Mouse (Mus musculus): ENCODE measurements around the gene Ttll9.

Gene Ttll9

GRCm38 (mm10) chr2:152962091-152962793, at the start of gene Ttll9:
Gene Ttll9 (plus strand): TSS chr2:152962485.
- peak; percentile 85 for DNase-seq (ENCODE audit: extremely low spot score)

- no peak for DNase-seq (ENCODE audit: extremely low spot score)
Observed at GRCm38 (mm10) chr2:152913471-152913870, 48.8 kb upstream of the Ttll9 start.

GRCm38 (mm10) chr2:152914310-152915120, 47.8 kb upstream of the Ttll9 start:
- peak; percentile 83 for DNase-seq (ENCODE audit: extremely low spot score)

GRCm38 (mm10) chr2:152915453-152915852, 46.8 kb upstream of the Ttll9 start:
- DNase-seq (ENCODE audit: extremely low spot score), result no peak

GRCm38 (mm10) chr2:152916111-152916510, 46.2 kb upstream of the Ttll9 start:
- DNase-seq (ENCODE audit: extremely low spot score), result no peak

GRCm38 (mm10) chr2:152917671-152918070, 44.6 kb upstream of the Ttll9 start:
- no peak for DNase-seq (ENCODE audit: extremely low spot score)

GRCm38 (mm10) chr2:152922376-152922775, 39.9 kb upstream of the Ttll9 start:
- DNase-seq (ENCODE audit: extremely low spot score), result no peak

- no peak for DNase-seq (ENCODE audit: extremely low spot score)
Observed at GRCm38 (mm10) chr2:152923621-152924020, 38.7 kb upstream of the Ttll9 start.

GRCm38 (mm10) chr2:152924128-152924527, 38.2 kb upstream of the Ttll9 start:
- DNase-seq (ENCODE audit: extremely low spot score), result no peak

GRCm38 (mm10) chr2:152924543-152924942, 37.7 kb upstream of the Ttll9 start:
- no peak for DNase-seq (ENCODE audit: extremely low spot score)

- peak; percentile 77 for DNase-seq (ENCODE audit: extremely low spot score)
Observed at GRCm38 (mm10) chr2:152925189-152925872, 37.0 kb upstream of the Ttll9 start.

- no peak for DNase-seq (ENCODE audit: extremely low spot score)
Observed at GRCm38 (mm10) chr2:152926896-152927295, 35.4 kb upstream of the Ttll9 start.

- no peak for DNase-seq (ENCODE audit: extremely low spot score)
Observed at GRCm38 (mm10) chr2:152927371-152927770, 34.9 kb upstream of the Ttll9 start.

- DNase-seq (ENCODE audit: extremely low spot score), result no peak
Observed at GRCm38 (mm10) chr2:152928219-152928987, 33.9 kb upstream of the Ttll9 start.

GRCm38 (mm10) chr2:152928988-152929370, 33.3 kb upstream of the Ttll9 start:
- no peak for DNase-seq (ENCODE audit: extremely low spot score)

- DNase-seq (ENCODE audit: extremely low spot score), result no peak
Observed at GRCm38 (mm10) chr2:152930276-152930675, 32.0 kb upstream of the Ttll9 start.

GRCm38 (mm10) chr2:152931456-152932160, 30.7 kb upstream of the Ttll9 start:
- no peak for DNase-seq (ENCODE audit: extremely low spot score)

GRCm38 (mm10) chr2:152933048-152933447, 29.2 kb upstream of the Ttll9 start, which contains the start of gene Foxs1:
Gene Foxs1 (minus strand): TSS chr2:152933208.
- DNase-seq (ENCODE audit: extremely low spot score), result no peak

GRCm38 (mm10) chr2:152933614-152934013, 28.7 kb upstream of the Ttll9 start:
- peak; percentile 62 for DNase-seq (ENCODE audit: extremely low spot score)

- DNase-seq (ENCODE audit: extremely low spot score), result no peak
Observed at GRCm38 (mm10) chr2:152939846-152940245, 22.4 kb upstream of the Ttll9 start.

- DNase-seq (ENCODE audit: extremely low spot score), result no peak
Observed at GRCm38 (mm10) chr2:152941106-152941505, 21.2 kb upstream of the Ttll9 start.

Measured in embryo, embryonic 9.5 days (tissue).